Mouse (Mus musculus) testis, adult 2 months (tissue): ENCODE data around the gene B3galt1.

Experiments used
- CTCF ChIP-seq: fragments of 200-500 bp; IDR thresholded peaks from 2 replicates; pipeline ENCODE4 v1.5.1; 2012; ENCODE audit warnings: low read depth, mild to moderate bottlenecking, inconsistent platforms, low read length, moderate library complexity; ENCODE audit not compliant: control insufficient read depth, insufficient read depth, insufficient replicate concordance
- POLR2A ChIP-seq: fragments of 200-500 bp; IDR thresholded peaks from 2 replicates; pipeline ENCODE4 v1.6.1; 2012; ENCODE audit warnings: low read depth, mild to moderate bottlenecking, inconsistent platforms, low read length, moderate library complexity; ENCODE audit not compliant: control insufficient read depth

DNA sequence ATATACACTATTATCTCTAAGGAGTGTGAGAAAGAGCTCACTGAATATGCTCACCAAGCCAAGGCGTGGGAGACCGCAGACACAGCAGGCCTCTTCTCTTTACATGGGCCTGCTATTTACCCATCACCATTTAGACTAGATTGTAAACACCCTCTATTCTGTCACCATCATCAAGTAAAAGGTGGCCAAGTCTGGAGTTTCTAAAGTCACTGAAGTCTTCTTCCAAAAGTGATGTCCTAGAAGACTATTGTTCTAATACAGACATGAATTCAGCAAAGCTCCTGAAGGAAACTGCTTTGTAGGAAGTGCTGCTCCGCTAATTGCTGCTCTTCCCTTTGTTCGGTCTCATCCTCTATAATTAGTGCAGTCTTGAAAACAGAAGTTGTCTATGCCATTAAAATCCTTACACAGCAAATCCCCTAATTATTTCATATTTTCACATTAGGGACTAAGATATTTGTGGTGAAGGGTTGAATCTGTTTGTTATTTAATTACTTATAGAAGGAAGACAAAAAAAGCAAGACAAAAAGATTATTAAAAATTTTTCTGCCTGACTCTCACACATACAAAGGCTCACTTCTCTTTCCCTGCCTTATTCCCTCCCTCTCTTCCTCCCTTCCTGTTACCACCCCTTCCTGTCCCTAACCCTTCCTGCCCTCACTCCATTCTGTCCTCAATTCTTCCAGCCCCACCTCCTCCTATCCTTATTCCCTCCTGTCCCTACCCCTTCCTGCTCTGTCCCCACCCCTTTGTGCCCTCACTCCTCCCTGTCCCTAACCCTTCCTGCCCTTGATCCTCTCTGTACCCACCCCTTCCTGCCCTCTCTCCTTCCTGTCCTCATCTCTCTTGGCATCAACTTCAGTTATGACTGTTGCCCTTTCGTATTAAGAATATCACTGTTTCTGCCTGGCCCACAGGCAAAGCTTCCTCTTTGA lies 514.0 kb downstream of the B3galt1 start:
- TF ChIP-seq CTCF = no peak
- no peak for TF ChIP-seq POLR2A
